Mouse (Mus musculus) liver, embryonic 16.5 days (tissue): Measurements from ENCODE around the gene Trim31. TPM values are rescaled to one million over a fixed set of nuclear protein-coding genes. Genes with fewer than 3 reads are reported as not detected.
A peak's percentile ranks its signal among the peaks of the same experiment; 100 is the strongest.

Experiments used
- ATAC-seq: fragments of 200-750 bp; cut with Nextera tagmentation; 2 replicates; pipeline ENCODE4 v1.8.0; 2017; ENCODE audit warnings: low read depth, mild to moderate bottlenecking, moderate number of reproducible peaks, moderate library complexity
- H3K27ac ChIP-seq: fragments of 300-500 bp; sonication (generic); 2 replicates; pipeline ENCODE4 v1.5.1; 2014; ENCODE audit warnings: mild to moderate bottlenecking, low read length
- H3K27me3 ChIP-seq: fragments of 300-500 bp; sonication (generic); 2 replicates; pipeline ENCODE4 v1.6.1; 2014; ENCODE audit warnings: low read depth, low read length, mixed read lengths; ENCODE audit not compliant: control insufficient read depth, insufficient read depth
- H3K36me3 ChIP-seq: fragments of 300-500 bp; sonication (generic); 2 replicates; pipeline ENCODE4 v1.6.1; 2014; ENCODE audit warnings: mild to moderate bottlenecking; ENCODE audit not compliant: control insufficient read depth, insufficient read depth
- H3K4me1 ChIP-seq: fragments of 300-500 bp; sonication (generic); 2 replicates; pipeline ENCODE4 v1.6.1; 2014; ENCODE audit warnings: low read depth, low read length, mixed read lengths; ENCODE audit not compliant: control insufficient read depth
- H3K4me2 ChIP-seq: fragments of 300-500 bp; sonication (generic); 2 replicates; pipeline ENCODE4 v1.6.1; 2014; ENCODE audit warnings: low read depth, low read length, mixed read lengths
- H3K4me3 ChIP-seq: fragments of 300-500 bp; sonication (generic); 2 replicates; pipeline ENCODE4 v1.5.1; 2014; ENCODE audit warnings: low read depth, mild to moderate bottlenecking, low read length
- H3K9ac ChIP-seq: fragments of 300-500 bp; sonication (generic); 2 replicates; pipeline ENCODE4 v1.6.1; 2014; ENCODE audit warnings: low read depth, low read length
- H3K9me3 ChIP-seq: fragments of 300-500 bp; sonication (generic); replicated peaks from 2 replicates; pipeline ENCODE4 v1.6.1; 2016; ENCODE audit warnings: low read length; ENCODE audit not compliant: control insufficient read depth
- WGBS: fragments of 180-500 bp; shearing (Covaris S2); extraction: QIAGEN DNeasy Blood & Tissue Kit; methylation state at CpG from one replicate; pipeline ENCODE4 v1.1.7; 2014; ENCODE audit not compliant: insufficient replicate concordance; 5-methylcytosine and 5-hydroxymethylcytosine counted together
- polyA plus RNA-seq: library from polyadenylated mRNA; unstranded; fragments of >200 nt; fragmentation: Nextera tagmentation; extraction: Ambion mirVana; gene quantifications from 2 replicates; pipeline ENCODE4 v1.2.1, GENCODE M21; 2015

Trim31 gene
- polyA plus RNA-seq, 1 experiment from 2014 or later = 0.27 TPM

GRCm38 (mm10) chr17:36903651-36904050, 5.7 kb downstream of the Trim31 start:
- Histone ChIP-seq H3K9ac (no peak overlapping the region), H3K27ac (no peak overlapping the region), H3K4me1 (no peaks in the 10 kb centered on the region), H3K9me3 (no peaks in the 10 kb centered on the region), H3K36me3 (no peaks in the 10 kb centered on the region), H3K4me2 (no peak overlapping the region), H3K4me3 (no peak overlapping the region), H3K27me3 (no peaks in the 10 kb centered on the region)
- 47% methylated on average over 3 of the region's 3 CpGs for WGBS
- ATAC-seq = no peak

DNA sequence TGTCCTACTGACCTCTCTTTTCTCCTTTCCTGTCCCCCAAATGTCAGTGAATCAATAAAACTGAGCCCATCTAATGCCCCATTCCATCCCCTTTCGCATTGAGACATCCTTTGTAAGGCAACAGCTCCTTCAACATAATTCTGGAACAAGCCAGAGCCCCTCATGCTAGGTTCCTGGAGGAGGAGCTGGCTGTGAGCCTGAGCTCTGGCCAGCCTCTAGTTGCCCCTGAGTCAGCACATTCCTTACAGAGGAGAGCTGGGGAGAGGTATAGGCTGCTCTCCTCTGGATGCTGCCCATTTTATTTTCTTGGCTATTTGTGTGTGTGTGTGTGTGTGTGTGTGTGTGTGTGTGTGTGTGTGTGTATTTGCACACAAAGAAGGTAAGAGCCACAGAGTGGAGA, 10.3 kb downstream of the Trim31 start:
- ATAC-seq = no peak

DNA sequence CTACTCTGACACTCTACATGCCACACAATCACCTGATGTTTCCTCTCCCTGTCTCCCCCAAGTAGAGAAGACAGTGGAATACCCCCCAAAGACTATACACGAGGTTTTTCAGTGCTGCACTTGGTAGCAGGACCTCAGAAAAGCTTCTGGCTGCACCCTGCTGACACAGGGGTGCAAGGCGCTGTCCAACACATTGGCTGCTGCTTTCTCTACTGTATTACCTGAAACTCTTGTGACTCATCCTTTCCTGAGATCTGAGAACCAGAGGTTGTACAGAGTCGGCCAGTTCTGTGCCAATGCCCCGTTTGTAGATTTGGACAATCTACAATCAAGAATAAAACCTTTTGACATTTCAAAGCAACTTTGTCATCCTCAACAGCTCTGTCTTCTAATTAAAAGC, 11.9 kb downstream of the Trim31 start:
- no peak overlapping the region for H3K4me2 ChIP-seq
- H3K27me3 ChIP-seq = no peaks in the 10 kb centered on the region
- H3K4me1 ChIP-seq = no peaks in the 10 kb centered on the region
- no peaks in the 10 kb centered on the region for H3K9me3 ChIP-seq
- no peak for ATAC-seq
- no peak overlapping the region for H3K9ac ChIP-seq
- H3K27ac ChIP-seq = no peak overlapping the region
- no peaks in the 10 kb centered on the region for H3K36me3 ChIP-seq
- 31% methylated on average over 4 of the region's 4 CpGs for WGBS
- H3K4me3 ChIP-seq = no peak overlapping the region

More for the DNA sequence above, 10.3 kb downstream of the Trim31 start:
- H3K9me3 ChIP-seq = no peaks in the 10 kb centered on the region
- no peaks in the 10 kb centered on the region for H3K36me3 ChIP-seq
- no peak overlapping the region for H3K4me2 ChIP-seq
- 22% methylated on average over 1 of the region's 1 CpGs for WGBS
- H3K27ac ChIP-seq = no peak overlapping the region
- H3K9ac ChIP-seq = no peak overlapping the region
- H3K4me1 ChIP-seq = no peaks in the 10 kb centered on the region
- H3K27me3 ChIP-seq = no peaks in the 10 kb centered on the region
- H3K4me3 ChIP-seq = no peak overlapping the region

- Histone ChIP-seq H3K27ac (no peak overlapping the region), H3K4me2 (no peak overlapping the region), H3K4me1 (no peaks in the 10 kb centered on the region), H3K9me3 (no peaks in the 10 kb centered on the region), H3K36me3 (no peaks in the 10 kb centered on the region), H3K9ac (no peak overlapping the region), H3K27me3 (peaks cover 7% of the 10 kb centered on the region), H3K4me3 (no peak overlapping the region)
- ATAC-seq = no peak
- 44% methylated on average over 2 of the region's 2 CpGs for WGBS
Measured at GRCm38 (mm10) chr17:36912031-36912430, 14.1 kb downstream of the Trim31 start.

DNA sequence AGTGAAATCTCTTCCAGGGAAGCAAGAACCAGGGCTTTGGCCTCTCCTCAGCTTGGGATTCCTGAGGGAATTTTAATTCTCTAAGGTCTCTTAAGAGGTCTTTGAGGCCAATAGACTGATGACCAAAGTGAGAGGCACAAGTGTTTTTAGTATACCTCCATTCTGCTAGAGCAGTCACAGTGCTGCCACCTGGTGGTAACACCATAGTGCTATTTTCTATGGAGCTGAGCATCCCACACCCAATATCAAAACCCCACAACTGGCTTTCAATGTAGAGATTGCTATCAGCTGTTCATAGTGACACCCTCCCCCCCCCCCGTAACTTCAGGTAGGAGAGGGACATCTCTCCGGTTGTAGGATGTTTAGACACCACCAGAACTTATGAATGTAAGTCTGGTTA, 16.2 kb downstream of the Trim31 start:
- H3K4me2 ChIP-seq = no peak overlapping the region
- H3K9me3 ChIP-seq = no peaks in the 10 kb centered on the region
- peaks cover 7% of the 10 kb centered on the region for H3K27me3 ChIP-seq
- no peak overlapping the region for H3K9ac ChIP-seq
- no peak overlapping the region for H3K4me3 ChIP-seq
- no peaks in the 10 kb centered on the region for H3K36me3 ChIP-seq
- 7% methylated on average over 2 of the region's 2 CpGs for WGBS
- no peak for ATAC-seq
- no peak overlapping the region for H3K27ac ChIP-seq
- no peaks in the 10 kb centered on the region for H3K4me1 ChIP-seq

DNA sequence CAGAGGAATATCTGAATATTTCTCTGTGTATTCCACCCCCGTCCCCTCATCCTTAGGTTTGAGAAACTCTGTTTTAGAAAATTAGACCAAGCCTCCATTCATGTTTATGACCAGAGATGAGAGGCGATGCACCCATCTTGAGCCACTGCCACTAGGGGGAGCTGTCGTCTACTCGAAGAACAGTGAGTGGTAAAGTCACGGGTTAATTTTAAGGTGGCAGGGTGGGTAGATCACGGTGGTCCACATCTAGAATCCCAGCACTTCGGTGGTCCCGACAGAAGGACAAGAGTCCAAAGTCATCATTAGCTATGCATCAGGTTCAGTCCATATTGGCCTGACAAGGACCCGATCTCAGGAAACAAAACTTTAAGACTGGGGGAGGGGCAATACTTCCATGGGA, 17.2 kb downstream of the Trim31 start:
- ATAC-seq = no peak
- H3K27ac ChIP-seq = no peak overlapping the region
- no peak overlapping the region for H3K9ac ChIP-seq
- peaks cover 7% of the 10 kb centered on the region for H3K27me3 ChIP-seq
- H3K36me3 ChIP-seq = no peaks in the 10 kb centered on the region
- 8% methylated on average over 9 of the region's 9 CpGs for WGBS
- H3K4me2 ChIP-seq = no peak overlapping the region
- no peaks in the 10 kb centered on the region for H3K9me3 ChIP-seq
- no peaks in the 10 kb centered on the region for H3K4me1 ChIP-seq
- H3K4me3 ChIP-seq = no peak overlapping the region

- no peak overlapping the region for H3K4me2 ChIP-seq
- WGBS = 47% methylated on average over 15 of the region's 15 CpGs
- no peaks in the 10 kb centered on the region for H3K9me3 ChIP-seq
- no peak overlapping the region for H3K27ac ChIP-seq
- no peaks in the 10 kb centered on the region for H3K36me3 ChIP-seq
- H3K9ac ChIP-seq = no peak overlapping the region
- peaks cover 7% of the 10 kb centered on the region for H3K27me3 ChIP-seq
- H3K4me3 ChIP-seq = no peak overlapping the region
- H3K4me1 ChIP-seq = no peaks in the 10 kb centered on the region
- 0 out of 2 replicates have a peak, but pooled peaks have one; percentile 37 for ATAC-seq
Measured at GRCm38 (mm10) chr17:36920239-36920638, 22.3 kb downstream of the Trim31 start.

GRCm38 (mm10) chr17:36922715-36923114, 24.8 kb downstream of the Trim31 start:
- no peaks in the 10 kb centered on the region for H3K36me3 ChIP-seq
- 58% methylated on average over 4 of the region's 4 CpGs for WGBS

GRCm38 (mm10) chr17:36923491-36923890, 25.6 kb downstream of the Trim31 start:
- Histone ChIP-seq H3K36me3 (no peaks in the 10 kb centered on the region), H3K4me1 (no peaks in the 10 kb centered on the region), H3K9me3 (no peaks in the 10 kb centered on the region), H3K4me2 (no peak overlapping the region), H3K27me3 (no peaks in the 10 kb centered on the region; the same call in 1 of the 2 replicates), H3K9ac (no peak overlapping the region), H3K4me3 (no peak overlapping the region), H3K27ac (no peak overlapping the region)
- no peak for ATAC-seq
- WGBS = 44% methylated on average over 4 of the region's 4 CpGs

More at GRCm38 (mm10) chr17:36922715-36923114, 24.8 kb downstream of the Trim31 start:
- Histone ChIP-seq H3K27me3 (no peaks in the 10 kb centered on the region; the same call in 1 of the 2 replicates), H3K9ac (no peak overlapping the region), H3K27ac (no peak overlapping the region), H3K9me3 (no peaks in the 10 kb centered on the region), H3K4me3 (no peak overlapping the region), H3K4me1 (no peaks in the 10 kb centered on the region), H3K4me2 (no peak overlapping the region)
- ATAC-seq = no peak
